Mouse (Mus musculus) kidney, adult 2 months (tissue): ENCODE results near the gene Cpne5. TPM values are rescaled to one million over a fixed set of nuclear protein-coding genes. Genes with fewer than 3 reads are reported as not detected.

ENCODE experiments used
- DNase-seq: peaks from one replicate; pipeline ENCODE4 v3.0.0; 2021
- H3K27ac ChIP-seq: fragments of 200-500 bp; 2 replicates; pipeline ENCODE4 v1.5.1; 2012; ENCODE audit warnings: low read depth, low read length, control low read depth, inconsistent platforms; ENCODE audit not compliant: insufficient read depth
- H3K27me3 ChIP-seq: fragments of 200-500 bp; replicated peaks from 2 replicates; pipeline ENCODE4 v1.6.1; 2012; ENCODE audit warnings: mild to moderate bottlenecking, moderate library complexity, low read length, inconsistent platforms; ENCODE audit not compliant: control insufficient read depth, insufficient read depth
- H3K36me3 ChIP-seq: fragments of 200-500 bp; 2 replicates; pipeline ENCODE4 v1.6.1; 2012; ENCODE audit warnings: mild to moderate bottlenecking, moderate library complexity, low read length, inconsistent platforms; ENCODE audit not compliant: control insufficient read depth, insufficient read depth
- H3K4me1 ChIP-seq: fragments of 200-500 bp; 2 replicates; pipeline ENCODE4 v1.6.1; 2011; ENCODE audit warnings: low read length; ENCODE audit not compliant: control insufficient read depth, insufficient read depth
- H3K4me3 ChIP-seq: fragments of 200-500 bp; 2 replicates; pipeline ENCODE4 v1.5.1; 2011; ENCODE audit warnings: mild to moderate bottlenecking, low read depth, low read length, control low read depth; ENCODE audit not compliant: insufficient read depth
- CTCF ChIP-seq: fragments of 200-500 bp; conservative IDR thresholded peaks from 2 replicates; pipeline ENCODE4 v1.5.1; 2011; ENCODE audit warnings: low read depth, mild to moderate bottlenecking, control low read depth, low read length, moderate library complexity, mixed read lengths; ENCODE audit not compliant: insufficient read depth, insufficient read length
- POLR2A ChIP-seq: fragments of 200-500 bp; IDR thresholded peaks from one replicate; pipeline ENCODE4 v1.6.1; 2011; ENCODE audit warnings: low read depth, low read length, control low read depth
- WGBS: fragments of 180-500 bp; shearing (Covaris S2); methylation state at CpG from one replicate; pipeline ENCODE4 v1.1.7; 2018; 5-methylcytosine and 5-hydroxymethylcytosine counted together
- polyA plus RNA-seq: library from polyadenylated mRNA; depleted of rRNA; stranded (reverse); fragments of >200 nt; gene quantifications from 2 replicates; pipeline ENCODE4 v1.2.3, GENCODE M21; 2012

Cpne5 gene
- polyA plus RNA-seq, 1 experiment, result 0.78 TPM

- Histone ChIP-seq H3K27ac (no peak overlapping the region), H3K4me1 (no peaks in the 10 kb centered on the region), H3K27me3 (no peaks in the 10 kb centered on the region), H3K4me3 (no peak overlapping the region), H3K36me3 (no peaks in the 10 kb centered on the region)
- WGBS, result 78% methylated on average over 7 of the region's 7 CpGs
- TF ChIP-seq CTCF (no peak), POLR2A (no peak)
- no peak for DNase-seq
Observed at GRCm38 (mm10) chr17:29185376-29186046, 52.5 kb downstream of the Cpne5 start.

- H3K4me3 ChIP-seq, result no peak overlapping the region
- TF ChIP-seq CTCF (no peak), POLR2A (no peak)
- H3K36me3 ChIP-seq, result no peaks in the 10 kb centered on the region
- no peak overlapping the region for H3K27ac ChIP-seq
- no peak for DNase-seq
- WGBS, result 43% methylated on average over 11 of the region's 11 CpGs
- H3K4me1 ChIP-seq, result no peaks in the 10 kb centered on the region
- H3K27me3 ChIP-seq, result no peaks in the 10 kb centered on the region
Observed at GRCm38 (mm10) chr17:29183162-29183561, 54.8 kb downstream of the Cpne5 start.

- Histone ChIP-seq H3K27ac (no peak overlapping the region), H3K4me1 (no peaks in the 10 kb centered on the region), H3K27me3 (no peaks in the 10 kb centered on the region), H3K36me3 (no peaks in the 10 kb centered on the region), H3K4me3 (no peak overlapping the region)
- DNase-seq, result no peak
- no peak for TF ChIP-seq POLR2A
- WGBS, result 93% methylated on average over 5 of the region's 5 CpGs
Observed at GRCm38 (mm10) chr17:29181751-29182150, 56.2 kb downstream of the Cpne5 start.

- DNase-seq, result no peak
- Histone ChIP-seq H3K36me3 (no peaks in the 10 kb centered on the region), H3K27ac (no peak overlapping the region), H3K4me3 (no peak overlapping the region), H3K4me1 (no peaks in the 10 kb centered on the region), H3K27me3 (no peaks in the 10 kb centered on the region)
- WGBS, result 68% methylated on average over 4 of the region's 4 CpGs
- no peak for TF ChIP-seq POLR2A
- TF ChIP-seq CTCF, result no peak
Observed at GRCm38 (mm10) chr17:29180406-29181127, 57.4 kb downstream of the Cpne5 start.

- no peak for DNase-seq
- Histone ChIP-seq H3K27ac (no peak overlapping the region), H3K4me1 (no peaks in the 10 kb centered on the region), H3K36me3 (no peaks in the 10 kb centered on the region), H3K4me3 (no peak overlapping the region), H3K27me3 (no peaks in the 10 kb centered on the region)
- TF ChIP-seq POLR2A (no peak), CTCF (no peak)
- 93% methylated on average over 6 of the region's 6 CpGs for WGBS
Observed at GRCm38 (mm10) chr17:29179917-29180316, 58.0 kb downstream of the Cpne5 start.

GRCm38 (mm10) chr17:29178503-29179059, 59.4 kb downstream of the Cpne5 start:
- Histone ChIP-seq H3K4me1 (no peaks in the 10 kb centered on the region), H3K27me3 (no peaks in the 10 kb centered on the region), H3K36me3 (no peaks in the 10 kb centered on the region), H3K4me3 (no peak overlapping the region), H3K27ac (no peak overlapping the region)
- WGBS, result 85% methylated on average over 9 of the region's 9 CpGs
- TF ChIP-seq POLR2A (no peak), CTCF (no peak)
- no peak for DNase-seq
